Mouse (Mus musculus) CH12.LX (cell line): Measurements from ENCODE around the gene Foxq1. TPM values are rescaled to one million over a fixed set of nuclear protein-coding genes. Genes with fewer than 3 reads are reported as not detected.

ENCODE experiments used
- DNase-seq: peaks from one replicate; pipeline ENCODE4 v3.0.0-alpha.2; 2013; ENCODE audit errors: extremely low read depth
- H3K27ac ChIP-seq: 2 replicates; pipeline ENCODE4 v1.5.1; 2012; ENCODE audit warnings: low read depth, mild to moderate bottlenecking, control low read depth, moderate library complexity; ENCODE audit not compliant: insufficient read depth
- H3K27me3 ChIP-seq: replicated peaks from 2 replicates; pipeline ENCODE3; 2012; ENCODE audit warnings: inconsistent platforms
- H3K36me3 ChIP-seq, 2 experiments: replicated peaks in 1 of 2; 2 replicates each; pipeline versions ENCODE3 to v1.6.1; 2012; ENCODE audit warnings: inconsistent platforms in 1 of 2, low read length in 1 of 2, mild to moderate bottlenecking in 1 of 2, mixed read lengths in 1 of 2, moderate library complexity in 1 of 2; ENCODE audit not compliant: control insufficient read depth in 1 of 2, insufficient read depth in 1 of 2
- H3K4me1 ChIP-seq, 2 experiments: 2 replicates each; pipeline ENCODE4 v1.6.1; 2012; ENCODE audit warnings: inconsistent platforms in 1 of 2, moderate library complexity in 1 of 2; ENCODE audit not compliant: insufficient read depth in 2 of 2, control insufficient read depth in 1 of 2
- H3K4me2 ChIP-seq: 2 replicates; pipeline ENCODE4 v1.6.1; 2012; ENCODE audit warnings: low read depth, mild to moderate bottlenecking, control low read depth; ENCODE audit not compliant: poor library complexity, insufficient read depth, severe bottlenecking
- H3K4me3 ChIP-seq, 3 experiments: fragments of 150-350 bp in 1 of 3; sonication (generic) in 1 of 3; replicated peaks in 1 of 3; 2 replicates each; pipeline versions ENCODE3 to v1.5.1; 2011 to 2012; ENCODE audit warnings: low read depth in 2 of 3, low read length in 2 of 3, mild to moderate bottlenecking in 2 of 3, moderate library complexity in 2 of 3, control low read depth in 1 of 3, improper control_type of control experiment in 1 of 3, inconsistent platforms in 1 of 3, mixed read lengths in 1 of 3; ENCODE audit not compliant: poor library complexity in 1 of 3
- H3K79me2 ChIP-seq: replicated peaks from 2 replicates; pipeline ENCODE4 v1.6.1; 2012; ENCODE audit warnings: mild to moderate bottlenecking, moderate library complexity; ENCODE audit not compliant: control insufficient read depth, poor library complexity, insufficient read depth, severe bottlenecking; ENCODE audit errors: extremely low read depth
- H3K9ac ChIP-seq: 2 replicates; pipeline ENCODE4 v1.6.1; 2012; ENCODE audit warnings: low read depth, mild to moderate bottlenecking, control low read depth, moderate library complexity; ENCODE audit not compliant: insufficient read depth
- H3K9me3 ChIP-seq: replicated peaks from 2 replicates; pipeline ENCODE3; 2012; ENCODE audit warnings: low read length, inconsistent platforms, mixed read lengths
- BHLHE40 ChIP-seq: IDR thresholded peaks from 2 replicates; pipeline ENCODE4 v1.6.1; 2011; ENCODE audit warnings: mild to moderate bottlenecking, low read depth, low read length, improper control_type of control experiment
- CHD1 ChIP-seq: IDR thresholded peaks from 2 replicates; pipeline ENCODE4 v1.6.1; 2012; ENCODE audit warnings: low read depth, low read length, improper control_type of control experiment, inconsistent platforms
- CHD2 ChIP-seq: IDR thresholded peaks from 2 replicates; pipeline ENCODE4 v1.6.1; 2011; ENCODE audit warnings: low read length, improper control_type of control experiment
- CTCF ChIP-seq, 2 experiments: IDR thresholded peaks in 1 of 2; conservative IDR thresholded peaks in 1 of 2; 2 replicates each; pipeline ENCODE4 v1.5.1; 2011 to 2012; ENCODE audit warnings: low read depth in 2 of 2, low read length in 2 of 2, improper control_type of control experiment in 1 of 2, inconsistent platforms in 1 of 2, mild to moderate bottlenecking in 1 of 2, moderate library complexity in 1 of 2
- EP300 ChIP-seq: IDR thresholded peaks from 2 replicates; pipeline ENCODE4 v1.6.1; 2011; ENCODE audit warnings: low read length, improper control_type of control experiment
- ETS1 ChIP-seq: conservative IDR thresholded peaks from 2 replicates; pipeline ENCODE4 v1.6.1; 2012; ENCODE audit warnings: low read depth, mild to moderate bottlenecking, inconsistent platforms, low read length, improper control_type of control experiment, moderate library complexity
- GABPA ChIP-seq: IDR thresholded peaks from 2 replicates; pipeline ENCODE4 v1.6.1; 2012; ENCODE audit warnings: low read depth, low read length, improper control_type of control experiment, inconsistent platforms; ENCODE audit not compliant: insufficient replicate concordance
- HCFC1 ChIP-seq: IDR thresholded peaks from 2 replicates; pipeline ENCODE4 v1.6.1; 2012; ENCODE audit warnings: low read depth, mild to moderate bottlenecking, inconsistent platforms, low read length, improper control_type of control experiment
- IRF4 ChIP-seq: IDR thresholded peaks from 2 replicates; pipeline ENCODE4 v1.6.1; 2014; ENCODE audit warnings: low read depth, mild to moderate bottlenecking, inconsistent platforms, low read length, improper control_type of control experiment
- JUND ChIP-seq: conservative IDR thresholded peaks from 2 replicates; pipeline ENCODE4 v1.6.1; 2011; ENCODE audit warnings: low read depth, low read length, improper control_type of control experiment
- MAX ChIP-seq: IDR thresholded peaks from 2 replicates; pipeline ENCODE4 v1.6.1; 2011; ENCODE audit warnings: low read length, improper control_type of control experiment
- MAZ ChIP-seq: IDR thresholded peaks from 2 replicates; pipeline ENCODE4 v1.6.1; 2012; ENCODE audit warnings: low read depth, mild to moderate bottlenecking, inconsistent platforms, low read length, improper control_type of control experiment, moderate library complexity
- MEF2A ChIP-seq: IDR thresholded peaks from 2 replicates; pipeline ENCODE4 v1.6.1; 2014; ENCODE audit warnings: low read depth, mild to moderate bottlenecking, inconsistent platforms, low read length, improper control_type of control experiment, borderline replicate concordance
- NELFE ChIP-seq: IDR thresholded peaks from 2 replicates; pipeline ENCODE4 v1.6.1; 2011; ENCODE audit warnings: low read depth, low read length, improper control_type of control experiment
- NRF1 ChIP-seq: IDR thresholded peaks from 2 replicates; pipeline ENCODE4 v1.6.1; 2014; ENCODE audit warnings: low read depth, mild to moderate bottlenecking, inconsistent platforms, low read length, improper control_type of control experiment, moderate library complexity
- POLR2A ChIP-seq: IDR thresholded peaks from 2 replicates; pipeline ENCODE4 v1.6.1; 2011; ENCODE audit warnings: low read depth, mild to moderate bottlenecking, improper control_type of control experiment, low read length
- POLR2AphosphoS2 ChIP-seq: IDR thresholded peaks from 2 replicates; pipeline ENCODE4 v1.6.1; 2011; ENCODE audit warnings: low read depth, low read length, improper control_type of control experiment
- RCOR1 ChIP-seq: conservative IDR thresholded peaks from 2 replicates; pipeline ENCODE4 v1.6.1; 2012; ENCODE audit warnings: low read depth, mild to moderate bottlenecking, inconsistent platforms, low read length, improper control_type of control experiment
- SIN3A ChIP-seq: IDR thresholded peaks from 2 replicates; pipeline ENCODE4 v1.6.1; 2012; ENCODE audit warnings: low read length, improper control_type of control experiment, inconsistent platforms
- TBP ChIP-seq: conservative IDR thresholded peaks from 2 replicates; pipeline ENCODE4 v1.6.1; 2011; ENCODE audit warnings: low read depth, low read length, improper control_type of control experiment
- UBTF ChIP-seq: IDR thresholded peaks from 2 replicates; pipeline ENCODE4 v1.6.1; 2012; ENCODE audit warnings: low read depth, mild to moderate bottlenecking, inconsistent platforms, low read length, improper control_type of control experiment, moderate library complexity
- USF1 ChIP-seq: IDR thresholded peaks from 2 replicates; pipeline ENCODE4 v1.6.1; 2014; ENCODE audit warnings: low read depth, mild to moderate bottlenecking, inconsistent platforms, low read length, improper control_type of control experiment
- USF2 ChIP-seq: conservative IDR thresholded peaks from 2 replicates; pipeline ENCODE4 v1.6.1; 2011; ENCODE audit warnings: low read depth, low read length, improper control_type of control experiment
- ZMIZ1 ChIP-seq: IDR thresholded peaks from 2 replicates; pipeline ENCODE4 v1.6.1; 2012; ENCODE audit warnings: low read depth, mild to moderate bottlenecking, inconsistent platforms, low read length, improper control_type of control experiment
- dilution Hi-C: fragments of 300-500 bp; cut with MboI; formaldehyde crosslinking; loops from 2 replicates; pipeline ENCODE4 v1.14.3; 2020; ENCODE audit warnings: low sequenced_read_pairs; ENCODE audit not compliant: extremely low pct_unique_long_range_greater_than_20kb, extremely low pct_ligation_motif_present
- in situ Hi-C: fragments of 300-500 bp; cut with MboI; formaldehyde crosslinking; loops from 3 replicates; pipeline ENCODE4 v1.14.3; 2019; ENCODE audit warnings: low sequenced_read_pairs, low pct_ligation_motif_present, low pct_unique_long_range_greater_than_20kb, mixed read lengths
- polyA plus RNA-seq: library from polyadenylated mRNA; unstranded; fragments of >175 nt; gene quantifications from 2 replicates; pipeline ENCODE4 v1.2.1, GENCODE M21; 2012; ENCODE audit warnings: low read depth; ENCODE audit not compliant: insufficient read length
- total RNA-seq, 2 experiments: library from RNA; depleted of rRNA; stranded (reverse); fragments of 300-350 nt in 1 of 2; fragments of >200 nt in 1 of 2; gene quantifications; 2 replicates each; pipeline ENCODE4 v1.2.3; 2012 to 2014

Foxq1 gene
- total and polyA plus RNA-seq, 3 experiments = not detected

DNA sequence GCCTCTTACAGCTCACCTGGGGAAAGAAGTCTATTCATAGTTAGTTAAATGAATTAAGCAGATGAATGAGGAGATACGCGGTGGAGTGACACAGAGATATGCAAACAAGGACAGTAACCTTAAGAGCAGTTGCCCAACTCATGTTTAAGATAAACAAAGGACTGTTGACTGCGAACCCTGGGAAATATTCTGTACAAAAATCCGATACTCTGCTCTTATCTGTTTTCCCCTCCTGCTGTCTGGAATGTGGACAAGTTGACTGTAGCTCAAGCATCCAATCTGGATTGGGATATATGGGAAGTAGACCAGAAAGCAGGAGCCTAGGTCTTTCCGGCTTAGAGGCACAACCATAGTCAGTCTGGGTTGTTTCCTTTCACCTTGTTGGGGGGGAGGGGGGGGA is 24.7 kb upstream of the Foxq1 start:
- no peak overlapping the region for H3K4me3 ChIP-seq
- H3K27me3 ChIP-seq = no peaks in the 10 kb centered on the region
- no peaks in the 10 kb centered on the region for H3K9me3 ChIP-seq
- in situ Hi-C loops (no loop called here), dilution Hi-C loops (no loop called here)
- H3K4me2 ChIP-seq = no peak overlapping the region
- no peak for TF ChIP-seq NRF1
- no peak for TF ChIP-seq IRF4
- TF ChIP-seq NELFE = no peak
- no peak for TF ChIP-seq UBTF
- TF ChIP-seq CHD2 = no peak
- no peak for TF ChIP-seq USF2
- no peak for TF ChIP-seq POLR2A
- TF ChIP-seq USF1 = no peak
- TF ChIP-seq POLR2AphosphoS2 = no peak
- TF ChIP-seq ZMIZ1 = no peak
- no peak overlapping the region for H3K9ac ChIP-seq
- no peak for DNase-seq
- H3K36me3 ChIP-seq = no peaks in the 10 kb centered on the region
- H3K79me2 ChIP-seq = no peaks in the 10 kb centered on the region
- no peak overlapping the region for H3K27ac ChIP-seq
- peaks cover 0 to 7% of the 10 kb centered on the region in 2 experiments; a peak in 2 of 4 replicates for H3K4me1 ChIP-seq

DNA sequence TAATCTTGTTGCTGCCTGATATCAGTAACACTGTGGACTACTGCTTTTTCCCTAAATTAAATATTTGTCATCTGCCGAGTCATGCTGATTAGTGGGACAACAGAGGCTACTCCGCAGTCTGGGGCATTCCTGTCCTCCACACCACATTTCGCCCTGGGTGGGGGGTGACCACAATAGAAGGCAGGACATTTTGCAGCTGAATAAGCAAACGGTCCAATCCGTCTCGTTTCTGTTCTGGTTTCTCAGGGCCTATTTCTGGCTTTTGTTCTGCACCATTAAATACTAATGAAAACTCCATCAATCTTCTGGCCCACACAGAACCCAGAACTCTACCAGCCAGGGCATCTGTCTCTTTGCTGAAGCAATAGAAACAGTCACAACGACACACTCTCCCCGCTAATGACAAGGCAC is 24.3 kb upstream of the Foxq1 start:
- Histone ChIP-seq H3K9ac (no peak overlapping the region), H3K79me2 (no peaks in the 10 kb centered on the region), H3K27ac (no peak overlapping the region), H3K9me3 (no peaks in the 10 kb centered on the region), H3K4me1 (peaks cover 0 to 7% of the 10 kb centered on the region in 2 experiments; a peak in 2 of 4 replicates), H3K4me2 (no peak overlapping the region), H3K36me3 (no peaks in the 10 kb centered on the region), H3K27me3 (no peaks in the 10 kb centered on the region), H3K4me3 (no peak overlapping the region)
- TF ChIP-seq TBP = no peak
- TF ChIP-seq MEF2A = no peak
- no peak for TF ChIP-seq USF2
- TF ChIP-seq IRF4 = no peak
- TF ChIP-seq HCFC1 = no peak
- TF ChIP-seq EP300 = no peak
- no peak for TF ChIP-seq MAZ
- in situ Hi-C loops = no loop called here
- no peak for DNase-seq
- dilution Hi-C loops = no loop called here

DNA sequence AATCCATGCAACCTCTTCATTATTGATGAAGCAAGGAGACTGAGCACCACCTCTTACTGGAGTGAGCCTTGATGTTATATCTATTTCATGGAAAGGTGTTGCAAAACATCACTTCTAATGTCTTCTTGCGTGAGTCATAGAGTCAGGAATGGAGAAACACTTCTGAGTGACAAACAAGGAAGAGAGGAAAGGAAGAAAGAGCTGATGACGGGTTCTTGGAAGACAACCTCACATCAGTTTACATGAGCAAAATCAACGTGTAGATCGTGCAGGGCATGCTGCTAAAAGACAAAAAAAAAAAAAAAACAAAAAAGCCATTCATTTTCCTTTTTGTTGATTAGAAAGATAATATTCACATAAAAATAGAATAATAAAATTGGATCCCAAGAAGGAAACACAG is 21.2 kb upstream of the Foxq1 start:
- no peak overlapping the region for H3K4me2 ChIP-seq
- dilution Hi-C loops = no loop called here
- H3K4me1 ChIP-seq = peaks cover 0 to 7% of the 10 kb centered on the region in 2 experiments; a peak in 2 of 4 replicates
- no peak for TF ChIP-seq UBTF
- TF ChIP-seq CTCF (conservative IDR thresholded peaks at IDR 0.05 in 1 of 2, IDR thresholded peaks at IDR 0.05 in 1 of 2; ENCODE audit: low read depth in 2 of 2, low read length in 2 of 2) = no peak
- no peak for TF ChIP-seq ZMIZ1
- TF ChIP-seq JUND = no peak
- no peak for TF ChIP-seq CHD1
- no peak for TF ChIP-seq MEF2A
- TF ChIP-seq BHLHE40 = no peak
- TF ChIP-seq IRF4 = no peak
- TF ChIP-seq ETS1 = no peak
- TF ChIP-seq MAX = no peak
- no peak for TF ChIP-seq SIN3A
- TF ChIP-seq RCOR1 = no peak
- no peak for TF ChIP-seq NRF1
- no peak for TF ChIP-seq GABPA
- TF ChIP-seq, all 38 proteins: peak for 0
- Histone ChIP-seq H3K9ac (no peak overlapping the region), H3K4me3 (no peak overlapping the region), H3K27ac (no peak overlapping the region), H3K9me3 (no peaks in the 10 kb centered on the region), H3K27me3 (no peaks in the 10 kb centered on the region), H3K79me2 (no peaks in the 10 kb centered on the region), H3K36me3 (no peaks in the 10 kb centered on the region)
- in situ Hi-C loops = no loop called here
- DNase-seq = no peak
